Mouse (Mus musculus) myocyte (in vitro differentiated cells): ENCODE results near the gene Irf3.

Source experiments
- MAX ChIP-seq: IDR thresholded peaks from one replicate; pipeline ENCODE4 v1.6.1; 2011; ENCODE audit warnings: low read depth, mild to moderate bottlenecking, control low read depth
- MYOG ChIP-seq, 3 experiments: IDR thresholded peaks; one replicate each; pipeline ENCODE4 v1.6.1; 2011; ENCODE audit warnings: control low read depth in 2 of 3, low read depth in 2 of 3, mild to moderate bottlenecking in 2 of 3; ENCODE audit not compliant: insufficient read length in 2 of 3, control insufficient read depth in 1 of 3, insufficient read depth in 1 of 3
- POLR2A ChIP-seq: IDR thresholded peaks from one replicate; pipeline ENCODE4 v1.6.1; 2011; ENCODE audit warnings: low read depth, mild to moderate bottlenecking, control low read depth, moderate library complexity; ENCODE audit not compliant: insufficient read length
- TCF12 ChIP-seq: IDR thresholded peaks from one replicate; pipeline ENCODE4 v1.6.1; 2011; ENCODE audit warnings: mild to moderate bottlenecking, control low read depth; ENCODE audit not compliant: poor library complexity, insufficient read depth, severe bottlenecking
- USF1 ChIP-seq: IDR thresholded peaks from one replicate; pipeline ENCODE4 v1.6.1; 2011; ENCODE audit warnings: low read depth, mild to moderate bottlenecking, control low read depth, moderate library complexity

DNA sequence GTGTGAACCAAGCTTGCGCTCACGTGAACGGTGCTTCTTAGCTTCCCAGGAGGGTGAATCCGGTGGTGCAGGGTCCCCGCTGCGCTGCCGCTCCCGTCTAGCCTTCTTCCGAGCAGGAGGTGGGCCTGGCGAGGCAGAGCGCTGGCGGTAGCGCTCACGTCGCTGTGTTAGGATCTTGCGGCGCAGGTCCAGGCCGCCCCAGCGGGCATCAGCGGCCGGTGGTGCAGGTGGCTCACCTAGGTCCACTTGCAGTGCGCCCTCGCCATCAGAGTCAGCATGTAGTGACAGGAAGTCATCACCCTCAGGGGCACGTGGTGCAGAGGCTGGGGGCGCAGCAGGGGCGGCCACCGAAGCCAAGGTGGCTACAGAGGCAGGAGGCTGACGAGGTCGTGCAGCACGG is 10.4 kb downstream of the Irf3 start:
- no peak for TF ChIP-seq POLR2A
- TF ChIP-seq USF1: no peak
- TF ChIP-seq MAX: no peak
- no peak for TF ChIP-seq TCF12
- TF ChIP-seq MYOG (IDR thresholded peaks at IDR 0.05; ENCODE audit: control insufficient read depth in 1 of 3, insufficient read depth in 1 of 3, insufficient read length in 2 of 3, low read depth in 2 of 3): no peak
